Mouse (Mus musculus): ENCODE measurements around the gene Mst1. TPM values are rescaled to one million over a fixed set of nuclear protein-coding genes. Genes with fewer than 3 reads are reported as not detected.

The Mst1 gene
- polyA plus RNA-seq, 1 experiment from 2014 or later: not detected

DNA sequence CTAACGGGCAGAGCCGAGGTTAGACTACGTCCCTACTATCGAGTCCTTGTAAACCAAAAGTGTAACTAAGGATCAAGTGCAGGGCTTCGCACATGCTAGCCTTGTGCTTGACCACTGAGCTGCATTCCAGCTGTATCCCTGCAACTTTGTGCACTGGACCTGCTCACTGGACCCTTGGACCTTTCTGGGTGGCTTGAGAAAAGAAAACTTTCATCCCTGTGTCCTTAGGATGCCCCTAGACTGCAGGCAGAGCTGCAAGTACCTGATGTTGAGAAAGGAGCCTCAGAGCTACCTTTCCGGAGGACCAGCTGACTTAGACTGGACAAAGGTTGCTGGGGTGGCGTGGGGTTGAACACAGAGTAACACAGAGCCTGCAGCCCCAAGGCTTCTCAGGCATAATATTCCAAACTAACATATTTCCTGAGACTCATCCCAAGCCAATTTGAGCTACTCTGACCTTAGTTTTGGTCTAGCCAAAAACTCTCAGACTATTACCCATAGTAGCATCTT lies 10.4 kb downstream of the Mst1 start:
- Histone ChIP-seq H3K4me3 (replicated peaks; ENCODE audit: low read depth, low read length) (no peak overlapping the region), H3K4me2 (ENCODE audit: low read length) (no peak overlapping the region), H3K9ac (replicated peaks; ENCODE audit: low read length) (no peak overlapping the region), H3K4me1 (ENCODE audit: control insufficient read depth, insufficient read depth, low read length) (peaks cover 11% of the 10 kb centered on the region; the same call in 1 of the 2 replicates), H3K27ac (replicated peaks; ENCODE audit: low read depth, low read length) (no peak overlapping the region), H3K9me3 (ENCODE audit: control insufficient read depth, low read length) (no peaks in the 10 kb centered on the region), H3K36me3 (ENCODE audit: control insufficient read depth, insufficient read depth, low read length) (peaks cover 73% of the 10 kb centered on the region), H3K27me3 (ENCODE audit: control insufficient read depth, insufficient read depth, low read length) (no peaks in the 10 kb centered on the region)
- 96% methylated on average over 7 of the region's 7 CpGs for WGBS
- DNase-seq: no peak
- ATAC-seq (ENCODE audit: low FRiP score, low TSS enrichment): no peak

DNA sequence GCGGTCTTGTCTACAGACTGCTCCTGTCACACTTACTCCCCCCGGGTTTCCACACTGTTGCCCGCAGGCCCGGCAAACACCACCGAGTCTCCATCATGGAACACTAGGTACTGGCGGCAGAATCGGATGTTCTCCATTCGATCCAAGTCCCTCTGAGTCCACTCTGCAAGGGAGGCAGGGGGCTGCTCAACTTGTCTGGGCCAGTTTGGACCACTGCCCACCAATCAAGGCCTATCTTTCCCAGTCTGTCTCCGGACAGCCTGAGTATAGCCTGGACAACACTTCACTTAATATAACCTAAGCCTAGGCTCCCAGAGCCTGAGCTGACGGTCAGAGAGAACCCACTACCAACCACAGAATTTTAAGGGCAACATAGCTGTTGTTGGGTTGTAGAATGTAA lies 13.3 kb downstream of the Mst1 start:
- no peak for ATAC-seq (ENCODE audit: low FRiP score, low TSS enrichment)
- no peak for DNase-seq
- Histone ChIP-seq H3K9ac (replicated peaks; ENCODE audit: low read length) (peak overlapping the region; percentile 70), H3K27me3 (ENCODE audit: control insufficient read depth, insufficient read depth, low read length) (no peaks in the 10 kb centered on the region), H3K4me1 (ENCODE audit: control insufficient read depth, insufficient read depth, low read length) (peaks cover 11% of the 10 kb centered on the region; the same call in 1 of the 2 replicates), H3K9me3 (ENCODE audit: control insufficient read depth, low read length) (no peaks in the 10 kb centered on the region), H3K27ac (replicated peaks; ENCODE audit: low read depth, low read length) (peak overlapping the region; percentile 67), H3K36me3 (ENCODE audit: control insufficient read depth, insufficient read depth, low read length) (peaks cover 54% of the 10 kb centered on the region), H3K4me2 (ENCODE audit: low read length) (peak overlapping the region; percentile 90), H3K4me3 (replicated peaks; ENCODE audit: low read depth, low read length) (peak overlapping the region; percentile 53)
- 75% methylated on average over 10 of the region's 10 CpGs for WGBS

DNA sequence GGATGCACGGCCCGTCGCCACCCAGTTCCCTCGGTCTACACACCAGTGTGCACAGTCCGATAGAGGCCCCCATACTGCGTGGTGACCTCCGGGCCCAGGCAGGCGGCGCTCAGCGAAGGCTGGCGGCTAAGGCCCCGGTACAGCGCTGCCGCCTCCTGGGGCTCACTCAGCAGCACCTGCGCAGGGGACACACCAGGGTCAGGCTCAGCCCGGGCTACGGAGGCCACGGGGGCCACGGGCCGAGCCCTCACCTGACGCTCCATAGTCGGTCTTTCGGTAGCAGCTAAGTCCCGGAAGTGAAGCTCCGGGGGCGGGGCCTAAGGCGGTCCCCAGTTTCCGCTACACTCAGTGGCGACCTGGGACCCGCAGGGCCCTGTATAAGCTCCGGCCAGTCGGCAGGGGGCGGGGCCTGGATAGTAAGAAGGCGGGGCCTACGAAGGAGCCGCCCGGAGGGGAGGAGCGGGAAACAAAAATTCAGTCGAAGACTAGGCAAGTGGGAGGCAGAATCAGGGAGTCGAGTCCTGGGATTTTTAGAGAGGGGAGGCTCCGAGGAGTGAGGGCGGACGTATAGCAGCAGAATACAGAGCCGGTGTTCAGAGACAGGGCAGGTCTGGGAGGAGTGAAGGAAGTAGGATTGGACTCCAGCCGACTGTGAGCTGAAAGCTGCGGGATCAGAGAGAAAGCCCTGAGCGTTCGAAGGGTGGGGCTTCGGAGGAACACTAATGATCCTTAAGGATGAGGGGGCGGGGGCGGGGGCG lies 14.1 kb downstream of the Mst1 start, which contains the start of gene Apeh:
Gene Apeh, minus strand, starts transcription at position 423 of the 758 bp plus-strand sequence.
- Histone ChIP-seq H3K4me2 (ENCODE audit: low read length) (peak within 1 kb of the TSS; percentile 90), H3K27me3 (ENCODE audit: control insufficient read depth, insufficient read depth, low read length) (no peaks in the 10 kb centered on the region), H3K4me3 (replicated peaks; ENCODE audit: low read depth, low read length) (peak within 1 kb of the TSS; percentile 53), H3K27ac (replicated peaks; ENCODE audit: low read depth, low read length) (peak within 1 kb of the TSS; percentile 67), H3K9ac (replicated peaks; ENCODE audit: low read length) (peak within 1 kb of the TSS; percentile 70), H3K4me1 (ENCODE audit: control insufficient read depth, insufficient read depth, low read length) (peaks cover 11% of the 10 kb centered on the region; the same call in 1 of the 2 replicates), H3K36me3 (ENCODE audit: control insufficient read depth, insufficient read depth, low read length) (peaks cover 54% of the 10 kb centered on the region), H3K9me3 (ENCODE audit: control insufficient read depth, low read length) (no peaks in the 10 kb centered on the region)
- under 1% methylated on average over 52 of the region's 52 CpGs for WGBS
- peak; percentile 93 for DNase-seq
- peak; percentile 92 for ATAC-seq (ENCODE audit: low FRiP score, low TSS enrichment)

DNA sequence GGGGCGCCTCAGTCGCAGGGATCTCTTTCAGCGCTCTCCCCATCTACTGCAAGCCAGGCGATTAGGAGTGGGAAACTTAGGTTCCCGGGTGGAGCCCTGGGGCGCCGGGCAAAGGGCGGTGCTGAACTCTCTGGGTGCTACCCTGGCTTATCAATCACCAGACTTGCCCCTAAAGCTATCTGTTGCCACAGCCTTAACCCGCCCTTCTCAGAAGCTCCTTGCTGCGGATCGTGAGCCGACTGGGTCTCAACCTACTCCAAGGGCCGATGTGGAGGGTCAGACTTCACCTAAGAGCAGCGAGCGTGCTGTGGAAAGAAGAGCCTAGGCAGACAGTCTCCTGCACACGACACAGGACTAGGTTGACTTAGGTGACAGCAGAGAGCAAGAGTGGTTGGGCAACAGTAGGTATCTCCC lies 14.8 kb downstream of the Mst1 start:
- no peaks in the 10 kb centered on the region for H3K27me3 ChIP-seq (ENCODE audit: control insufficient read depth, insufficient read depth, low read length)
- H3K27ac ChIP-seq (replicated peaks; ENCODE audit: low read depth, low read length): peak overlapping the region; percentile 67; the same call in 1 of the 2 replicates
- peak overlapping the region; percentile 53 for H3K4me3 ChIP-seq (replicated peaks; ENCODE audit: low read depth, low read length)
- H3K36me3 ChIP-seq (ENCODE audit: control insufficient read depth, insufficient read depth, low read length): peaks cover 54% of the 10 kb centered on the region
- under 1% methylated on average over 16 of the region's 16 CpGs for WGBS
- H3K4me2 ChIP-seq (ENCODE audit: low read length): peak overlapping the region; percentile 90
- peak; percentile 31 for DNase-seq
- peaks cover 11% of the 10 kb centered on the region; the same call in 1 of the 2 replicates for H3K4me1 ChIP-seq (ENCODE audit: control insufficient read depth, insufficient read depth, low read length)
- H3K9ac ChIP-seq (replicated peaks; ENCODE audit: low read length): peak overlapping the region; percentile 70; the same call in 1 of the 2 replicates
- no peaks in the 10 kb centered on the region for H3K9me3 ChIP-seq (ENCODE audit: control insufficient read depth, low read length)
- ATAC-seq (ENCODE audit: low FRiP score, low TSS enrichment): peak; percentile 9; the same call in 1 of the 2 replicates

DNA sequence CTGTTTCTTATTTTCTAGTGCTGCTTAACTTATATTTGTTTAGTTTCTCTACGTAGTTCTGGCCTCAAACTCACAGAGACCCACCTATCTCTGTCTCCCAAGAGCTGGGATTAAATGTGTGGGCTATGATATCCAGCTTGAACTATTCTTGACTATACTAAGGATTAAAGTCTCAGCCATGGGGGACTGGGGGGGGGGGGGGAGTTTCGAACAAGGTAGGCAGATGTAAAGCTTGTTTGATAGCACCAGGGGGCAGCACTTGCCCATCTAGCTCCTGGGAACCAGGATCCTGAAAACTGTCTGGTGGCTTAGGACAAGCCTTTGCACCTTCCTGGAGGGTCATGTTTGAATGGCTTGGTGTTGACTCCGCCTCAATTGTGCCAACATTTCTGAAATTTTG lies 15.3 kb downstream of the Mst1 start:
- Histone ChIP-seq H3K27ac (replicated peaks; ENCODE audit: low read depth, low read length) (no peak overlapping the region), H3K4me1 (ENCODE audit: control insufficient read depth, insufficient read depth, low read length) (peaks cover 11% of the 10 kb centered on the region; the same call in 1 of the 2 replicates), H3K36me3 (ENCODE audit: control insufficient read depth, insufficient read depth, low read length) (peaks cover 51% of the 10 kb centered on the region), H3K4me3 (replicated peaks; ENCODE audit: low read depth, low read length) (peak overlapping the region; percentile 53), H3K4me2 (ENCODE audit: low read length) (peak overlapping the region; percentile 90), H3K9ac (replicated peaks; ENCODE audit: low read length) (no peak overlapping the region), H3K9me3 (ENCODE audit: control insufficient read depth, low read length) (no peaks in the 10 kb centered on the region), H3K27me3 (ENCODE audit: control insufficient read depth, insufficient read depth, low read length) (no peaks in the 10 kb centered on the region)
- no peak for ATAC-seq (ENCODE audit: low FRiP score, low TSS enrichment)
- 12% methylated on average over 3 of the region's 3 CpGs for WGBS
- peak; percentile 86 for DNase-seq

DNA sequence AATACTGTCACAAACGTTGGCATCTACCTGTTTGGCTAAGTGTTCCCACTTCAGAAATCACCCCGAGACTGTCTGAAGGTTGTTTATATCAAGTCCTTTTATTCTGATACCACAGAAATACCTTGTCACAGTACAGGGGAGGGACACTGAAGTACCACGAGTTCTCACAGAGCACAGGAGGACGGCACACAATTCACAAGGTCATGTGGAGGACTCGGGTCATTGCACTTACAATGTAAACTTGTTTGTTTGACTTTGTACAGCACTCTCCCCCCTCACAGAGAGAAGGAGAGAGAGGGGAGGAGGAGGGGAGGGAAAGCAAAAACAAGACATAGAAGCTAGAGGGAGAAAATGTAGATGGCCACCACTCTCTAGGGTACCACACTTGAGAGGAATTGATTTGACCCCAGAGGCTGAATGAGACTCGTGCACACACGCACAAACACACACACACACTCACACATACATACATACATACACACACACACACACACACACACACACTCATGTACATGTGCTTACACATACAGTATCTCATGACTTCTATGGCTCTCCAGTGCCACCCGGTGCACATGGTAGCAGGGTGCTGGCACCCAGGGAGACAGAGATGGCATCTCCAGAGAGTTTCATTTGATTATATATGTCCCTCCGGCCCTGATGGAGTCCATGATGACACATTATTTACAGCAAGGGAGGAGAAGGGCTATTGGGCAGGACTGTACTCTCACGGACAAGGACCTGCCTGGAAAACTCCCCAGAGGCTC lies 15.9 kb downstream of the Mst1 start:
- H3K9me3 ChIP-seq (ENCODE audit: control insufficient read depth, low read length): no peaks in the 10 kb centered on the region
- ATAC-seq (ENCODE audit: low FRiP score, low TSS enrichment): no peak

DNA sequence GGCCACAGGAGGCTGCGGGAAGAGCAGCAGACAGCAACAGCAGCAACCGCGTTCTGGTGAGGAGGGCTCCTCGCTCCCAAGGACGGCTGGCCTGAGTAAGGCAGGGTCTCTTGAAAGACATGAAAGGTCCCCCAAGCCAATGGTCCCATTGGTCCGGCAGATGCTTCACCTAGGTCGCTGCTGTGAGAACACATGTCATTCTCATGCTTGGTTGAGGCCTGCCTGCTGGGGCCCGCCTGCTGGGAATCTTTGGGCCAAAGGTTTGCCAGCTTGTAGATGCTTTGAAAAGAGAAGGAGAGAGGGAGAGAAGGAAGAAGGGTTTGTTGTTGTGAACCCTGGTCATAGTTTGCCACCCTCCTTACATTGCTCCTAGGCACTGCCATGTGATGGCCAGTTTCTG lies 19.4 kb downstream of the Mst1 start:
- DNase-seq (no peak), ATAC-seq (ENCODE audit: low FRiP score, low TSS enrichment) (no peak)
- H3K4me1 ChIP-seq (ENCODE audit: control insufficient read depth, insufficient read depth, low read length): peaks cover 5% of the 10 kb centered on the region; the same call in 1 of the 2 replicates
- no peak overlapping the region for H3K9ac ChIP-seq (replicated peaks; ENCODE audit: low read length)
- no peaks in the 10 kb centered on the region for H3K9me3 ChIP-seq (ENCODE audit: control insufficient read depth, low read length)
- no peaks in the 10 kb centered on the region for H3K27me3 ChIP-seq (ENCODE audit: control insufficient read depth, insufficient read depth, low read length)
- no peak overlapping the region for H3K27ac ChIP-seq (replicated peaks; ENCODE audit: low read depth, low read length)
- no peak overlapping the region for H3K4me2 ChIP-seq (ENCODE audit: low read length)
- 82% methylated on average over 8 of the region's 8 CpGs for WGBS
- peaks cover 60% of the 10 kb centered on the region for H3K36me3 ChIP-seq (ENCODE audit: control insufficient read depth, insufficient read depth, low read length)
- H3K4me3 ChIP-seq (replicated peaks; ENCODE audit: low read depth, low read length): no peak overlapping the region

More for the DNA sequence above, 15.9 kb downstream of the Mst1 start:
- H3K27ac ChIP-seq (replicated peaks; ENCODE audit: low read depth, low read length): no peak overlapping the region
- no peak for DNase-seq
- H3K9ac ChIP-seq (replicated peaks; ENCODE audit: low read length): no peak overlapping the region
- H3K4me3 ChIP-seq (replicated peaks; ENCODE audit: low read depth, low read length): no peak overlapping the region
- no peaks in the 10 kb centered on the region for H3K27me3 ChIP-seq (ENCODE audit: control insufficient read depth, insufficient read depth, low read length)
- 64% methylated on average over 10 of the region's 10 CpGs for WGBS
- peaks cover 11% of the 10 kb centered on the region; the same call in 1 of the 2 replicates for H3K4me1 ChIP-seq (ENCODE audit: control insufficient read depth, insufficient read depth, low read length)
- H3K4me2 ChIP-seq (ENCODE audit: low read length): no peak overlapping the region
- peaks cover 51% of the 10 kb centered on the region for H3K36me3 ChIP-seq (ENCODE audit: control insufficient read depth, insufficient read depth, low read length)

DNA sequence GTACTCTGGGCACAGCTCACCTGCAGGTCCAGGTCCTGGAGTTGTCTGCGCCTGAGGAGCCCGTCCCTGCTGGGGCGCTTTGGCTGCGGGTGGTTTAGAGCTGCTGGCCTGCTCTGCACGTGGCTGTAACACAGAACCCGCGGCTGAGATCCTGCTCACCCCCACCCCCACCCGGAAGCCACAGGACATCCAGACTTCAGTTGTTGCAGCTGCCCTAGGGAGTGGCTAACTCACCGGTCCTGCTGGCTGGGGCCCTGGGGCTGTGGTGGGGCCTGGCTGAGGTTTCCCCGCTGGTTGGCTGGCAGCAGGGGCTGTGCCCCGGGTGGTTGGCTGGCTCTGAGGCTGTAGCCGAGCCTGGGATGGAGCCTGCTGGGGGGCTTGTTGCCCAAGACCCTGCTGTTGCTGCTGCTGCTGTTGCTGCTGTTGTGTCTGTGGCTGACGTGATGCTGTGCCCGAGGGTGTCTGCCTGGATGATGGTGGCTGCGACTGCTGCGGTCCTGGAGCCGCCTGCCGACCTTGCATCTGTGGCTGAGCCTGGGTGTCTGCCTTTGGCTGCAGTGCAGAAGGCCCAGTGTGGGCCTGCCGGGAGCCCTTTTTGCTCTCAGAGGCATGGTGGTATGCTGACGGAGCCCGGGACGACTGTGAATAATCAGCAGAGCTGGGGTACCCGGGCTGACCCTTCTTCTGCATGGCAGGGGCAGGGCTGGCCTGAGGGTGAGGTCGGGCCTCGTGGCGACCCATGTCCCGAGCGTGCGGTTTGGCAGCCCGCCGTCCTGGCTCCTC lies 24.7 kb downstream of the Mst1 start:
- peak; percentile 8 for DNase-seq

More for the DNA sequence above, 24.7 kb downstream of the Mst1 start:
- peak; percentile 24; the same call in 1 of the 2 replicates for ATAC-seq (ENCODE audit: low FRiP score, low TSS enrichment)
- Histone ChIP-seq H3K4me3 (replicated peaks; ENCODE audit: low read depth, low read length) (no peak overlapping the region), H3K4me1 (ENCODE audit: control insufficient read depth, insufficient read depth, low read length) (0 out of 2 replicates have a peak, but pooled peaks cover 3% of the 10 kb centered on the region), H3K27ac (replicated peaks; ENCODE audit: low read depth, low read length) (0 out of 2 replicates have a peak overlapping the region, but pooled peaks have one; percentile 41), H3K9ac (replicated peaks; ENCODE audit: low read length) (no peak overlapping the region; the same call in 1 of the 2 replicates), H3K27me3 (ENCODE audit: control insufficient read depth, insufficient read depth, low read length) (no peaks in the 10 kb centered on the region), H3K36me3 (ENCODE audit: control insufficient read depth, insufficient read depth, low read length) (peaks cover 77% of the 10 kb centered on the region), H3K4me2 (ENCODE audit: low read length) (no peak overlapping the region), H3K9me3 (ENCODE audit: control insufficient read depth, low read length) (no peaks in the 10 kb centered on the region)
- WGBS: 34% methylated on average over 31 of the region's 31 CpGs

Data from midbrain, embryonic 14.5 days (tissue).